Mouse (Mus musculus): ENCODE data around the gene Gm2115.

The Gm2115 gene

GRCm38 (mm10) chr7:84587101-84587783, 58.5 kb downstream of the Gm2115 start:
- no peak for DNase-seq

GRCm38 (mm10) chr7:84590622-84591021, 61.9 kb downstream of the Gm2115 start:
- DNase-seq: no peak

DNA sequence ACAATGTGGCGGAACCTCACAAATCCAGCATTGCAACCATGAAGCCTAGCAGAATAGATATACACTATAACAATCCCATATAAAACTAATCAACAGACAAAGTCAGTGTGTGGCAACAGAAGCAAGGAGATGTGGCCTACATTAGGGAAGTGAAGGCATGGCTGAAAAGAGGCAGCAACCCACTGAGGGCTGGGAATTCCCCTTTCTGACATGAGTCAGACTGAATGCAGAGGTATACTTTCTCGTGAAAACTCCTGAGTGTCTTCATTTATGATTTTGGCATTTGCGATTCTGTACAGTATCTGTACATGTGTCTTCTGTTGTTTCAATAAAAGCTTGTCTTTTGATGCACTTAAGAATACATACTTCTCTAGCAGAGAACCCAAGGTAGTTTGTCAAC, 62.6 kb downstream of the Gm2115 start:
- no peak for DNase-seq

GRCm38 (mm10) chr7:84594087-84594916, 65.5 kb downstream of the Gm2115 start:
- DNase-seq: peak; percentile 13 to 35

DNA sequence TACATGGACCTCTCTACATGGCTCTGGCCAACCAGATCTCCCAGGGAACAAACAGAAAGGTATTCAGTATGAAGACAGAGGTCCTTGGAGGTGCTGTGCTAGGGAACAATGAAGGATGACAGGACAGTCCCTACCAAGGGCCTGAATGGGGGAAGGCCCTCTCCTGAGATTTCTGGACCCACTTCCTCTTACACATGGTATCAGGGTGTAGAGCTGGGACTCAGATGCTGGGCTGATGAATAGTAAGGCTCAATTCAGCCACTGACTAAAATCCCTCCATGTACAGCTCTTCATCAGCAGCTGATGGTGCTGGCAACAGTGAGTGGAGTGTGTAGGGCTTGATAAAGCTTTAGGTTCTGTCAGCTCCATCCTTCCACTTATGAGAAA, 66.2 kb downstream of the Gm2115 start:
- no peak for DNase-seq

DNA sequence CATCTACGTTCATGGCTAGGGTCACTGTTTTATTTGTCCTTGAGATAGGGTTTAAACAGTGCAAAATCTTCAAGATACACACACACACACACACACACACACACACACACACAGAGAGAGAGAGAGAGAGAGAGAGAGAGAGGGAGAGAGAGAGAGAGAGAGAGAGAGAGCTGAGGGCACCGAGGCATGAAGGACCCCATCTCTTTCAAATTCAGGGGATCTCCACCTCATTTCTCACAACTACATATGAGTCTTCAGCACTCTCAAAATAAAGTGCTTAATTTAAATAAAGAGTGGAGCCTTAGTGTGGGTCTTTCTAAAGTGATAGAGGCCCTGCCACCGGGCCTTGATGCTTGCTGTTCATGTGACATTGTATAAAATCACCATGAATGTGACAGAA, 67.2 kb downstream of the Gm2115 start:
- DNase-seq: no peak

GRCm38 (mm10) chr7:84596633-84597032, 67.9 kb downstream of the Gm2115 start:
- DNase-seq: no peak

DNA sequence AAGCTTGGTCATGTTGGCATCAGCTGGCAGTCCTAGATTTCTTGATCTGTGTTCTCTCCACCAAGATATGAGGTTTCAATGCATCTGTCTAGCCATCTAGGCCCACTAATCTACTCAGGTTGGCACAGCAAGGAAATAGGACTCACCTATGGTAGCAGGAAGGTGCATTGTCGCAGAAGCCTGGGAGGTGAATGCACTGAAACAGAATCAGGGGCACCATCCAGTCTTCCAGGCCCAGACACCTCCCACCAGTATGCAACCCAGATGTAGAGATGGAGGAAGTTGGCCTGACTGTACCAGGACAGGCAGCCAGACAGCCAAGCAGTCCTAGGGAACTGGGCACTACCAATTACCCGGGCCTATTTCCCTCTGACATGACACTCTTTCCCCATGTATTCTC, 71.9 kb downstream of the Gm2115 start:
- DNase-seq: no peak

GRCm38 (mm10) chr7:84601331-84601730, 72.6 kb downstream of the Gm2115 start:
- no peak for DNase-seq

DNA sequence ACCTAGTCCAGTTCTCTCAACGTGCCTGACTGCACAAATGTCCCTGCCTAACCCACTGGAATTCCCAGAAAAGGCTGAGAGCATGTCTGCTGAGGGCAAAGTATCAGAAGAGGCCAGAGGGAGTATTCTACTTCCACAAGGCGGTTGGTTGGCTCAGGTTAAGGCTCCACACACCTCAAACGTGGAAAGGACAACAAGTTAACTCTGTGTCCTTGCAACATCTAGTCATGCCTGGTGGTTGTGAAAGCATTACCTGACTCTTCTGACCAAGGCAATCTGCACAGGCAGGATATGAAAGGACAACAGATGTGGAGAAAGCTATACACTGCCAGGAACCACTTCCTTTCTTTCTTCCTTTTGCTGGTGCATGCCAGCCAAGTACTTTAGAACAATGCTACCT, 75.7 kb downstream of the Gm2115 start:
- DNase-seq: peak in 1 of 2 experiments; percentile 17

- DNase-seq: peak in 1 of 2 experiments; percentile 4
Measured at GRCm38 (mm10) chr7:84605033-84605687, 76.4 kb downstream of the Gm2115 start.

- peak; percentile 81 to 87 for DNase-seq
Measured at GRCm38 (mm10) chr7:84605704-84606292, 77.0 kb downstream of the Gm2115 start.

DNA sequence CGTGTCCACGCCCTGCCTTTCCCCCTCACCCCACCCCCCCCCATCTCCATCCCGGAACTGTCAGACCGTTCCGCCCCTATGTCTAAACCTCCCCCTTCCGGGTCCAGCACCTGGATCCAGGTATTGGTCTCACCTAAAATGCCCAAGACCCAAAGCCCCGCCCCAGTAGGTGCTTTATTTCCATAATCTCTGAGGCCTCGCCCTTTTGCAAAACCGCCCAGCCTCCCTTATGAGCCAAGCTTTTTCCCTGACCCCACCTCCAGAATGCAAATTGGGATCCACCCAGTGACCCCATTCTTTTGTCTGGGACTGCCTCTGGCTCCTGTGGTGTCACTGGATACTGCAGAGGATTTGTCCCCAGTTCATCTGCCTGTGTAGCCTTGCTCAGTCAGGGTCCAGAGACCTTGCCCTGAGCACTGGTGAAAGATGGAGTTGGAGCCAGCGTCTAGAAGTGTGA, 77.6 kb downstream of the Gm2115 start, which contains the start of gene Fah:
Gene Fah, minus strand, starts transcription at position 430 of the 457 bp plus-strand sequence.
- DNase-seq: peak in 1 of 2 experiments; percentile 66

GRCm38 (mm10) chr7:84611609-84612008, 82.9 kb downstream of the Gm2115 start:
- DNase-seq: no peak

DNA sequence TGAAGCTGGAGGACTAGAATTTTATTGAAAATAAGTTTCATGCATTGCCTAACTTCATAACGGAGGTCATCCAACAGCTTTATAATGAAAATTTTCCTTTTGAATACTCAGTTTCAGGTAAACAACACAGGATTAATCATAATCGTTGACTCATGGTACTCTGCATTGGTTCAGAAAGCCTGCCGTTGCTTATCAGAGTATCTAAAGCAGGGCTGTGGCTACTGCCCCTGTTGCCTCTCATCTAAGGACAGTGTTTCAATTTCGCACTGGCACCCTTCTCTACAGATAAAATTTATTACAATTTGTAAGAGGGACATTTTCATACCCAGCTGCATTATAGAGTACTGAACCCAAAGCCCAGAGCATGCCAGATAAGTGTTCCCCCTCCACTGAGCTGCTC, 83.7 kb downstream of the Gm2115 start:
- DNase-seq: no peak

DNA sequence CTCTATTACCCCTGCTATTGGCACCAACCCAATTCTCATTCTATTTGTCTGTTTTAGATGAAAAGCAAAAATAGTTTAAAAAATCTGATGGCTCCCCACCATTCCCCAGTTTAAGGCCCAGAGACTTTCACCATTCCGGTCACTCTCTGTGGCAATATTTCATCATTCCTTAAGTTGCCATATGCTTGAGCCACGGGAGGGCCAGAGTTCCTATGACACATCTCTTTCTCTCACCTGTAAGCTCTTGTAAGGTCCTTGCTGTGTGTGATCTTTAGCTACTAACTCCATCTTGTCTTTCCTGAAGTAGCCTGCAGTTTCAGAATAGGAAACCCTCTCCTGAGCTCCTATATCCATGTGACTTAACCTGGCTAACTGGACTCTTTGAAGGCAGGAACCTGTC, 90.2 kb downstream of the Gm2115 start:
- DNase-seq: no peak

DNA sequence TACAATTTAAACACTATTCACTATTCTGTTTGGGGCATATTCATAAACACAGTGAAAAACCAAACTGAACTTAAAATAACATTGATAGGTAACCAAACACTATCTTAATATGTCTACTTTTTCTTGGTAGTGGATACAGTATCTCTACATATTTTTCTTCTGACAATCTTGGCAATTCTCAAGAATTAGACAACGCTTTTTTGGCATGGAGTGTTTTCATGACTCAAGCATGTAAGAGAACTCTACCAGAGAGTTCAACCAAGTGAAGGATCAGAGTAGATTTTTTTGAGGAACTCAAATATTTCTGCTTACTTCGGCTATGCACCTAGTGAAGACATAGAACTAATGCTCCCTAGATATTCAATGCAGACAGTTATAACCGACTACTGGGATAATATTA, 92.2 kb downstream of the Gm2115 start:
- no peak for DNase-seq

GRCm38 (mm10) chr7:84623718-84624117, 95.0 kb downstream of the Gm2115 start:
- DNase-seq: no peak

DNA sequence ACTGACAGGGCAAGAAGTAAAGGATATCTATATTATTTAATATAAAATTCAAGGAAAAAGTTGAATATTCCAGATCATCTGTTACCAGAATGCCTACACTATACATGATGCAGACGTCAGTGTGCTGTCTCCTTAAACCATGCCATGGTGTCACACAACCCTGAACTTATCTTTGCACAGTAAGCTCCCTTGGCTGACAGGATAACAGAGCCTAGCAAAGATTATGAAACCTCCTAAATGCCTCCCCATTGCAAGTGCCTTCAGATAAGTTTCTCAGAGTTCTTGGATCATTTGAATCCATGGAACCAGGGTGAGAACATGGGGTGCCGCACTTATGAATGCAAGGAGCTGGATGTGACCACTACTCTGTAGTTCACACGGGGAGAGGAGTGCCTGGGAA, 103.1 kb downstream of the Gm2115 start:
- DNase-seq: no peak

Measured in kidney, postnatal 4 days (tissue).